Mouse (Mus musculus) B cell, adult (primary cell): ENCODE results near the gene Dnah6. TPM values are rescaled to one million over a fixed set of nuclear protein-coding genes. Genes with fewer than 3 reads are reported as not detected.

Experiments used
- total RNA-seq: library from RNA; stranded (reverse); gene quantifications from 4 replicates; pipeline ENCODE4 v1.2.4, GENCODE M21; 2023; ENCODE audit not compliant: inconsistent age

Gene Dnah6
- 0.03 to 0.24 TPM (median 0.22 TPM) in 4 replicates for total RNA-seq

GRCm38 (mm10) chr6:73221189-73221957, at the start of gene Dnah6:
Gene Dnah6 (minus strand): TSS chr6:73221651.

DNA sequence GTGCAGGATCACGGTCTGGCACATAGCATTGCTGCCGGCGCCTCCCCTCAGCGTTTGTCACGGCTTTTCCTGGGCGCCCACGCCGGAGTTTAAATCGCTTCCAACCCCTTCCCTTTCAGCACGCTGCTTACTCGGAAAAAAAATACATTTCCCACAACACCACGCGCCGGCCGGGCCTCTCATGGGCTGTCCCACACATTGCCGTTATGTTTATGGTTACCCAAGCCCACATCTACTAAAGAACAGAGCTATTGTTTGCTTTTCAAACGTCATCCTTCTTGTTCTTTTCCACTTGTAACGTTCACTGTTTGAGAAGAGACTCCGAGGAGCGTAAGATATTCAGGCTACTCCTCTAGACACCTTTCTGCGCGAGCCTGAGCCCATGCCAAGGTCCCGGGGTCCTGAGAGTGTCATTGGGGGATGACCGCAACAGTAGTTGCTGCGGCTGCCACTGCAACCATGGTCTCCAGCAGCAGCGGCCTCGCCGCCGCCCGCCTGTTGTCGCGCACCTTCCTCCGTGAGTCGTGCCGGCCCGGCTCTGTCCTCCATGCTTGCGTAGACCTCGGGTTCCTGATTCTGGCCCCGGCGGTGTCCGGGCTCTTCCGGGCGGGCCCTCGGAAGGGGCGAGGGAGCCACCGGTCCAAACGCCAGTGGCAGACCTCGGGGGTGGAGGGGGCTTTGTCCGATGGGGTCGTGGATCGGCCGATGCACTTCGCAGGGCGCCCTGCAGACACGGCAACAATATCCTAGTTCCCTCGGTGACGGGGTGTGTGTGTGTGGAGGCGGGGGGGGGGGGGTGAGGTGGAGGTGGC, 27.0 kb upstream of the Dnah6 start, which contains the start of gene Suclg1:
Gene Suclg1 (plus strand): TSS at position 146 of the 812 bp plus-strand sequence.

Other genes starting within 250 kb of the Dnah6 start
- 49.1 to 57.0 TPM (median 52.6 TPM) in 4 replicates for gene Suclg1, start 26.7 kb upstream of the Dnah6 start, total RNA-seq
- not detected in 4 replicates for gene 4931417E11Rik, start 248.0 kb upstream of the Dnah6 start, total RNA-seq